Mouse (Mus musculus): ENCODE data around the gene Gm21190. TPM values are rescaled to one million over a fixed set of nuclear protein-coding genes. Genes with fewer than 3 reads are reported as not detected.
"Not testable (repeated sequence)": the region's sequence is repeated elsewhere in the genome, so short reads cannot be mapped to it uniquely, and the experiment has no call there.

Gm21190 gene
- total and polyA plus RNA-seq, 2 experiments from 2014 or later = not detected

DNA sequence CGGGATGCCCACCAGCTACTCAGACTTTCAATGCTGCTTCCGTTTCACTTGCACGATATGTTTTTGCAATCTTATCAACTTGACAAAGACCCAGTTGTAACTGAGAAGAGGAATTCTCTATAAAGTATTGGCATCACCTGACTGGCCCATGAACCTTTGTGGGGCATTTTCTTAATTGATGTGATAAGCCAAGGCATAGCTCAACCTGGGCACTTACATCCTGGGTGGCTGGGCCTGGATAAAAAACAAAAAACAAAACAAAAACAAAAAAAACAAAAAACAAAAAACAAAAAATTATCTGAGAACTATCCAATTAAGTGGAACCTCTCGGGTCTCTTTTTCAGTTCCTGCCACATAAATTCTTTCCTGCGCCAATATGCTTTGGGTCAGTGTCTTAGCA, 40.3 kb downstream of the Gm21190 start:
- Histone ChIP-seq H3K27ac (ENCODE audit: low read depth, low read length) (no peak overlapping the region), H3K9me3 (ENCODE audit: low read length) (peaks cover 28% of the 10 kb centered on the region), H3K9ac (replicated peaks; ENCODE audit: low read length, poor library complexity, severe bottlenecking) (no peak overlapping the region), H3K4me3 (ENCODE audit: low read depth, low read length) (no peak overlapping the region), H3K36me3 (ENCODE audit: insufficient read depth, low read length) (no peaks in the 10 kb centered on the region), H3K4me1 (ENCODE audit: insufficient read depth, low read length) (no peaks in the 10 kb centered on the region), H3K4me2 (ENCODE audit: low read depth, low read length, poor library complexity, severe bottlenecking) (no peak overlapping the region), H3K27me3 (ENCODE audit: insufficient read depth, low read length) (no peaks in the 10 kb centered on the region)
- TF ChIP-seq CTCF (IDR thresholded peaks at IDR 0.05) = no peak
- 84% methylated on average over 5 of the region's 5 CpGs for WGBS
- no peak for DNase-seq (ENCODE audit: low spot score)
- peak; percentile 85; the same call in 1 of the 2 replicates for ATAC-seq (ENCODE audit: low FRiP score)

DNA sequence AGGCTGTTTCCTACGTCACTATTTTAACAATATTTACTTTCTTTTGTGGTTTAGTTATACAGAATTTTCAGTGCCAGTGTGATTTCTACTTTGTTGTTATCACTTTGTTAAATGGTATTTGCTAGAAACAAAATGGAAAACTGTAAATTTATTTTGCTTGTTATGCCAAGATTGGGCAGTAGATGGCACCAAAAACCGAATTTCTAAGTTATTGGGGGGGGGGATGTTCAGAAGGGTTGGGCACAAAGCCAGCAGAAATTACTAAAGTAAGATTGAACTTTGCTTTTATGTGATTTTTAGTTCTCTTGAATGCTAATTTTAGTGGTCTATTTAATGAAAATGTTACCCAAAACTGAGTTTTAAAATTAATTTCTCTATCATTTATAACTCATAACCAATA, 44.4 kb downstream of the Gm21190 start:
- 24% methylated on average over 2 of the region's 2 CpGs for WGBS
- not testable (repeated sequence) for ATAC-seq (ENCODE audit: low FRiP score); DNase-seq (ENCODE audit: low spot score); H3K4me2 ChIP-seq (ENCODE audit: low read depth, low read length, poor library complexity, severe bottlenecking); H3K4me3 ChIP-seq (ENCODE audit: low read depth, low read length); H3K27me3 ChIP-seq (ENCODE audit: insufficient read depth, low read length); H3K4me1 ChIP-seq (ENCODE audit: insufficient read depth, low read length); H3K9ac ChIP-seq (replicated peaks; ENCODE audit: low read length, poor library complexity, severe bottlenecking); H3K36me3 ChIP-seq (ENCODE audit: insufficient read depth, low read length); H3K27ac ChIP-seq (ENCODE audit: low read depth, low read length)
- H3K9me3 ChIP-seq (ENCODE audit: low read length) = peaks cover 29% of the 10 kb centered on the region
- peak; percentile 48 for TF ChIP-seq CTCF (IDR thresholded peaks at IDR 0.05)

DNA sequence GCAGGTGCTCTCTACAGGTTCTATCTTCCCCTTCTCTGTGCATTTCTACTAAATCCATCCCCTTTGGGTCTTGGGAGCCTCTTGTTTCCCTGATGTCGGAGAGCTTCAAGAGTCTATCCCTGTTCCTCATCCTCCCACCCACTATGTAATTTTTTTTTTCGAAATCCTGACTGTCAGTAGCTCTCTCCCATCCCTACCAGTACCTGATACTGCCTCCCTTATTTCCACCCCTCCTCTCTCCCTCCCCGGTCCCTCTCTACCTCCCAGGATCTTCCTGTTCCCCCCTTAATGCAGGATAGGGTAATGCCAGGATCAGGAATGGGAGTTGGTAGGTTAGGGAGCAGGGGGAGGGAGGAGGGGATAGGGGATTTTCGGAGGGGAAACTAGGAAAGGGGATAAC, 45.4 kb downstream of the Gm21190 start:
- not testable (repeated sequence) for H3K36me3 ChIP-seq (ENCODE audit: insufficient read depth, low read length); H3K9ac ChIP-seq (replicated peaks; ENCODE audit: low read length, poor library complexity, severe bottlenecking); H3K27me3 ChIP-seq (ENCODE audit: insufficient read depth, low read length); H3K4me3 ChIP-seq (ENCODE audit: low read depth, low read length); H3K4me1 ChIP-seq (ENCODE audit: insufficient read depth, low read length); H3K27ac ChIP-seq (ENCODE audit: low read depth, low read length); ATAC-seq (ENCODE audit: low FRiP score); DNase-seq (ENCODE audit: low spot score); H3K4me2 ChIP-seq (ENCODE audit: low read depth, low read length, poor library complexity, severe bottlenecking)
- WGBS = 56% methylated on average over 4 of the region's 4 CpGs
- H3K9me3 ChIP-seq (ENCODE audit: low read length) = peaks cover 27% of the 10 kb centered on the region

DNA sequence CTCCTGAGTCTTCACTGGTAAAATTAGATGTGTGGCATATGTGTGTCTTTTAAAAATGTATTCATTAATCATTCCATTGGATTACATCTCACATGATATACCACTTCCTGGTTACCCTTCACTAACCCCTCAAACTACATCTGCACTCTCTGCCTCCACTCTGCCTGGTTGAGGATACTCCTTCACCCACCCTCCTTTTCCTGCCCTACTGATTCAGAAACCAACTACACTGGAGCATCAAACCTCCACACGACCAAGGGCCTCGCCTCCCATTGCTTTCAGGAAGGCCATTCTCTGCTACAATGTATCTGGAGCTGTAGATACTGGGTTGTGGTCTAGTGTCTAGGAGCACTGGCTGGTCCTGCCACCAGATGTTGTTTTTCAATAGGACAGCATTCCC, 46.2 kb downstream of the Gm21190 start:
- not testable (repeated sequence) for H3K4me3 ChIP-seq (ENCODE audit: low read depth, low read length); H3K36me3 ChIP-seq (ENCODE audit: insufficient read depth, low read length); H3K9ac ChIP-seq (replicated peaks; ENCODE audit: low read length, poor library complexity, severe bottlenecking); DNase-seq (ENCODE audit: low spot score); ATAC-seq (ENCODE audit: low FRiP score); H3K4me1 ChIP-seq (ENCODE audit: insufficient read depth, low read length); H3K27me3 ChIP-seq (ENCODE audit: insufficient read depth, low read length); H3K4me2 ChIP-seq (ENCODE audit: low read depth, low read length, poor library complexity, severe bottlenecking); H3K27ac ChIP-seq (ENCODE audit: low read depth, low read length)
- H3K9me3 ChIP-seq (ENCODE audit: low read length) = peaks cover 30% of the 10 kb centered on the region
- WGBS = 62% methylated on average over 2 of the region's 2 CpGs

DNA sequence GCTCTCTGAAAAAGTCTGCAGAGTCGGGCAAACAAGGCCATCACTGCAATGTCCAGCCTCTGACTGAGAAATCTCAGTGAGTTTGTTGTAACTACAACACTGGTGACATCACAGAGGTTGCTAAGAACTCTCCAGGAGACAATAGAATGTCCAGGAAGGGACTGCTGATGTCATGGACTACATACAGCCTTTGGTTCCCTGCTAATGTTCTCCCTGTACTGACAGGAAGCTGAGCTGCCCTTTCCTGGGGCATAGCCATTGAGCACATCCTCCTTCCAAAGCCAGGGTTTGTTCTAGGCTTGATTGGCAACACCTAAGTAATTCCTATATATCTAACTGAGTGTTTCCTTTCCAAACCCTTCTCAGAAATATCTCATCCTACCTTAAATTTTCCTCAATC, 52.6 kb downstream of the Gm21190 start, which contains the start of gene Gm21149:
TSS of gene Gm21149 (minus strand) at position 101 of the 400 bp plus-strand sequence.
- 51% methylated on average over 1 of the region's 1 CpGs for WGBS
- ATAC-seq (ENCODE audit: low FRiP score); H3K4me3 ChIP-seq (ENCODE audit: low read depth, low read length); H3K27me3 ChIP-seq (ENCODE audit: insufficient read depth, low read length); H3K4me2 ChIP-seq (ENCODE audit: low read depth, low read length, poor library complexity, severe bottlenecking); H3K9ac ChIP-seq (replicated peaks; ENCODE audit: low read length, poor library complexity, severe bottlenecking); H3K36me3 ChIP-seq (ENCODE audit: insufficient read depth, low read length); DNase-seq (ENCODE audit: low spot score); H3K27ac ChIP-seq (ENCODE audit: low read depth, low read length); H3K4me1 ChIP-seq (ENCODE audit: insufficient read depth, low read length): not testable (repeated sequence)
- H3K9me3 ChIP-seq (ENCODE audit: low read length) = peaks cover 18% of the 10 kb centered on the region

Other genes with a start within 250 kb of the Gm21190 start
- gene Gm21149, start 52.7 kb downstream of the Gm21190 start, total RNA-seq (2014; rRNA removed) = not detected in 2 replicates
- not detected in 2 replicates for gene Gm21149, start 52.7 kb downstream of the Gm21190 start, polyA plus RNA-seq (2015; fragmentation: Nextera tagmentation; extraction: Ambion mirVana)
- not detected in 2 replicates for gene Gm21083, start 48.1 kb upstream of the Gm21190 start, total RNA-seq (2014; rRNA removed)
- gene Gm21083, start 48.1 kb upstream of the Gm21190 start, polyA plus RNA-seq (2015; fragmentation: Nextera tagmentation; extraction: Ambion mirVana) = not detected in 2 replicates
- gene Speer4d, start 89.8 kb upstream of the Gm21190 start, total RNA-seq (2014; rRNA removed) = not detected in 2 replicates
- not detected in 2 replicates for gene Speer4d, start 89.8 kb upstream of the Gm21190 start, polyA plus RNA-seq (2015; fragmentation: Nextera tagmentation; extraction: Ambion mirVana)
- gene 4930572O03Rik, start 127.8 kb upstream of the Gm21190 start, total RNA-seq (2014; rRNA removed) = not detected in 2 replicates
- gene 4930572O03Rik, start 127.8 kb upstream of the Gm21190 start, polyA plus RNA-seq (2015; fragmentation: Nextera tagmentation; extraction: Ambion mirVana) = not detected in 2 replicates
- gene Speer4c, start 185.0 kb upstream of the Gm21190 start, total RNA-seq (2014; rRNA removed) = not detected in 2 replicates
- gene Speer4c, start 185.0 kb upstream of the Gm21190 start, polyA plus RNA-seq (2015; fragmentation: Nextera tagmentation; extraction: Ambion mirVana) = 0.20 TPM in 1 of 2 replicates, not detected in the other